8 mouse cellular contexts compared by ENCODE assay signal in genomic region chr3:108210771-108211139, GRCm38 (mm10). TPM values are rescaled to one million over a fixed set of nuclear protein-coding genes. Genes with fewer than 3 reads are reported as not detected.
DNase-seq lines count a peak whose midpoint lies in the region; ATAC-seq and TF ChIP-seq lines count a peak whose summit lies in the region.

TSS of gene Atxn7l2 (minus strand) at chr3:108210934.

- no peaks in the 10 kb centered on the region for H3K36me3 ChIP-seq in kidney, adult 2 months (ENCODE audit: control insufficient read depth, insufficient read depth, low read length)
- H3K36me3 ChIP-seq in MEL (ENCODE audit: control insufficient read depth in 1 of 2, insufficient read depth in 2 of 2, low read length in 2 of 2) = peaks cover 0 to 8% of the 10 kb centered on the region in 2 experiments; a peak in 2 of 4 replicates
- no peaks in the 10 kb centered on the region; the same call in 1 of the 2 replicates for H3K36me3 ChIP-seq in embryonic facial prominence, embryonic 11.5 days (replicated peaks; ENCODE audit: control insufficient read depth, insufficient read depth, low read depth, low read length)
- peaks cover 19% of the 10 kb centered on the region for H3K36me3 ChIP-seq in intestine, embryonic 14.5 days (ENCODE audit: control insufficient read depth, insufficient read depth, low read length)
- H3K36me3 ChIP-seq in liver, embryonic 12.5 days = peaks cover 22% of the 10 kb centered on the region

- peak within 1 kb of the TSS; percentile 93 for H3K9ac ChIP-seq in MEL (ENCODE audit: control insufficient read depth, low read depth, low read length, poor library complexity, severe bottlenecking)
- H3K9ac ChIP-seq in embryonic facial prominence, embryonic 11.5 days (replicated peaks; ENCODE audit: low read length) = peak within 1 kb of the TSS; percentile 86
- peak within 1 kb of the TSS; percentile 84 for H3K9ac ChIP-seq in intestine, embryonic 14.5 days (ENCODE audit: low read length)
- peak within 1 kb of the TSS; percentile 76 for H3K9ac ChIP-seq in liver, embryonic 12.5 days

- H3K9me3 ChIP-seq in MEL (replicated peaks; ENCODE audit: insufficient read depth, low read length) = no peaks in the 10 kb centered on the region
- no peaks in the 10 kb centered on the region for H3K9me3 ChIP-seq in embryonic facial prominence, embryonic 11.5 days (replicated peaks; ENCODE audit: control insufficient read depth, low read length)
- H3K9me3 ChIP-seq in intestine, embryonic 14.5 days (ENCODE audit: control insufficient read depth, low read length) = no peaks in the 10 kb centered on the region
- H3K9me3 ChIP-seq in liver, embryonic 12.5 days (replicated peaks) = no peaks in the 10 kb centered on the region

- peak within 1 kb of the TSS; percentile 54 for H3K27ac ChIP-seq in kidney, adult 2 months (ENCODE audit: insufficient read depth, low read depth, low read length)
- peak within 1 kb of the TSS; percentile 78 for H3K27ac ChIP-seq in MEL (ENCODE audit: control insufficient read depth, low read depth, low read length)
- peak within 1 kb of the TSS; percentile 85 for H3K27ac ChIP-seq in embryonic facial prominence, embryonic 11.5 days (replicated peaks; ENCODE audit: low read depth, low read length)
- H3K27ac ChIP-seq in intestine, embryonic 14.5 days (ENCODE audit: low read depth) = peak within 1 kb of the TSS; percentile 87
- H3K27ac ChIP-seq in liver, embryonic 12.5 days = peak within 1 kb of the TSS; percentile 71

- no peak for TF ChIP-seq CTCF in kidney, adult 2 months (conservative IDR thresholded peaks at IDR 0.05; ENCODE audit: insufficient read depth, insufficient read length, low read depth, low read length)
- peak in 2 of 3 experiments; percentile 34 to 45; a peak in 4 of 6 replicates for TF ChIP-seq CTCF in MEL (IDR thresholded peaks at IDR 0.05 in 2 of 3, conservative IDR thresholded peaks at IDR 0.05 in 1 of 3; ENCODE audit: control insufficient read depth in 1 of 3, insufficient read depth in 1 of 3, low read depth in 2 of 3, low read length in 3 of 3, poor library complexity in 1 of 3, severe bottlenecking in 1 of 3)

- peaks cover 8% of the 10 kb centered on the region for H3K79me2 ChIP-seq in MEL (ENCODE audit: control insufficient read depth, insufficient read depth, low read length, poor library complexity)

- DNase-seq in kidney, adult 2 months = no peak
- no peak for DNase-seq in kidney, adult 11 months
- peak; percentile 86 for DNase-seq in MEL (ENCODE audit: low read depth, low spot score)
- DNase-seq in embryonic facial prominence, embryonic 11.5 days (ENCODE audit: low spot score) = peak; percentile 76
- DNase-seq in intestine, embryonic 14.5 days (ENCODE audit: low spot score) = no peak
- DNase-seq in skeletal muscle tissue, adult 2 months (ENCODE audit: low read depth, low spot score) = peak; percentile 82
- no peak for DNase-seq in spleen, adult 18-20 months

- ATAC-seq in embryonic facial prominence, embryonic 11.5 days (replicated peaks; ENCODE audit: insufficient number of reproducible peaks, low FRiP score, low TSS enrichment, low read depth) = peak; percentile 85
- peak; percentile 82 for ATAC-seq in intestine, embryonic 14.5 days (replicated peaks; ENCODE audit: low FRiP score, low TSS enrichment, low read depth)
- ATAC-seq in liver, embryonic 12.5 days = peak; percentile 68

- TF ChIP-seq POLR2A in kidney, adult 2 months (IDR thresholded peaks at IDR 0.05; ENCODE audit: low read depth, low read length) = no peak
- no peak for TF ChIP-seq POLR2A in MEL (IDR thresholded peaks at IDR 0.05; ENCODE audit: control insufficient read depth in 1 of 2, insufficient read depth in 1 of 2, low read depth in 1 of 2, low read length in 2 of 2, poor library complexity in 1 of 2)

- peaks cover 6% of the 10 kb centered on the region; the same call in 1 of the 2 replicates for H3K4me1 ChIP-seq in kidney, adult 2 months (ENCODE audit: control insufficient read depth, insufficient read depth, low read length)
- H3K4me1 ChIP-seq in MEL (ENCODE audit: control insufficient read depth in 1 of 2, insufficient read depth in 2 of 2, low read length in 2 of 2) = peaks cover 2 to 9% of the 10 kb centered on the region in 2 experiments; a peak in 2 of 4 replicates
- H3K4me1 ChIP-seq in embryonic facial prominence, embryonic 11.5 days (ENCODE audit: control insufficient read depth, insufficient read depth, low read length) = peaks cover 4% of the 10 kb centered on the region
- peaks cover 15% of the 10 kb centered on the region for H3K4me1 ChIP-seq in intestine, embryonic 14.5 days (replicated peaks; ENCODE audit: control insufficient read depth, insufficient read depth, low read length)
- peaks cover 25% of the 10 kb centered on the region for H3K4me1 ChIP-seq in liver, embryonic 12.5 days

- H3K27me3 ChIP-seq in kidney, adult 2 months (replicated peaks; ENCODE audit: control insufficient read depth, insufficient read depth, low read length) = no peaks in the 10 kb centered on the region
- no peaks in the 10 kb centered on the region for H3K27me3 ChIP-seq in MEL (ENCODE audit: control insufficient read depth in 1 of 2, insufficient read depth in 2 of 2, low read length in 2 of 2)
- H3K27me3 ChIP-seq in embryonic facial prominence, embryonic 11.5 days (ENCODE audit: control insufficient read depth, insufficient read depth, low read length) = no peaks in the 10 kb centered on the region
- H3K27me3 ChIP-seq in intestine, embryonic 14.5 days (replicated peaks; ENCODE audit: control insufficient read depth, insufficient read depth, low read length) = no peaks in the 10 kb centered on the region
- H3K27me3 ChIP-seq in liver, embryonic 12.5 days (replicated peaks) = peaks cover 21% of the 10 kb centered on the region

- H3K4me2 ChIP-seq in embryonic facial prominence, embryonic 11.5 days (ENCODE audit: low read depth, low read length) = peak within 1 kb of the TSS; percentile 70
- H3K4me2 ChIP-seq in intestine, embryonic 14.5 days (ENCODE audit: low read length) = peak within 1 kb of the TSS; percentile 89
- peak within 1 kb of the TSS; percentile 97 for H3K4me2 ChIP-seq in liver, embryonic 12.5 days

- H3K4me3 ChIP-seq in kidney, adult 2 months (ENCODE audit: insufficient read depth, low read depth, low read length) = peak within 1 kb of the TSS; percentile 71
- peak within 1 kb of the TSS; percentile 78 to 93 for H3K4me3 ChIP-seq in MEL (ENCODE audit: control insufficient read depth in 1 of 2, insufficient read depth in 1 of 2, low read depth in 2 of 2, low read length in 2 of 2)
- H3K4me3 ChIP-seq in embryonic facial prominence, embryonic 11.5 days (ENCODE audit: low read depth, low read length) = peak within 1 kb of the TSS; percentile 66
- peak within 1 kb of the TSS; percentile 64 for H3K4me3 ChIP-seq in intestine, embryonic 14.5 days (ENCODE audit: low read depth, low read length)
- peak within 1 kb of the TSS; percentile 70 for H3K4me3 ChIP-seq in liver, embryonic 12.5 days

- no peak for TF ChIP-seq RAD21 in MEL (IDR thresholded peaks at IDR 0.05; ENCODE audit: low read depth, low read length)

- TF ChIP-seq EP300 in MEL (IDR thresholded peaks at IDR 0.05; ENCODE audit: low read depth in 1 of 2, low read length in 2 of 2) = no peak

- whole genome bisulfite sequencing in kidney, adult 2 months = 1% methylated on average over 14 of the region's 14 CpGs
- 0% methylated on average over 14 of the region's 14 CpGs for WGBS in embryonic facial prominence, embryonic 11.5 days
- WGBS in intestine, embryonic 14.5 days = under 1% methylated on average over 14 of the region's 14 CpGs
- WGBS in liver, embryonic 12.5 days (ENCODE audit: insufficient replicate concordance) = under 1% methylated on average over 14 of the region's 14 CpGs

TF ChIP-seq in MEL, 35 proteins besides CTCF, POLR2A, EP300 and RAD21:
- TF ChIP-seq MAZ (IDR thresholded peaks at IDR 0.05; ENCODE audit: low read depth, low read length) (no peak), ETS1 (IDR thresholded peaks at IDR 0.05; ENCODE audit: low read depth, low read length) (0 out of 2 replicates have a peak, but pooled peaks have one; percentile 2), HCFC1 (IDR thresholded peaks at IDR 0.05; ENCODE audit: low read depth, low read length) (peak; percentile 26; the same call in 1 of the 2 replicates)
TF ChIP-seq in MEL: peak in this region for 2.

RNA-seq across cellular contexts. Expression of gene Atxn7l2, which starts in this region (rescaled TPM):
- polyA plus RNA-seq in kidney, adult 2 months (2012; rRNA removed) = 23.1 and 29.3 TPM in 2 replicates
- 4.4 and 5.6 TPM in 2 replicates for total RNA-seq in MEL (2012; rRNA removed)
- 10 to 100 TPM in 1 of 2 experiments, not detected in 1; 14.6 TPM for polyA plus RNA-seq in MEL (2012; ENCODE audit: insufficient read depth in 1 of 2, insufficient read length in 2 of 2, low read depth in 1 of 2, low replicate concordance in 2 of 2, missing spikeins in 1 of 2)
- 17.6 and 19.0 TPM in 2 replicates for polyA plus RNA-seq in embryonic facial prominence, embryonic 11.5 days (2014; fragmentation: Nextera tagmentation; extraction: Ambion mirVana)
- polyA plus RNA-seq in intestine, embryonic 14.5 days (2014; fragmentation: Nextera tagmentation; extraction: Ambion mirVana) = 15.3 and 15.5 TPM in 2 replicates
- polyA plus RNA-seq in liver, embryonic 12.5 days (2016; fragmentation: Nextera tagmentation; extraction: Ambion mirVana) = 4.5 and 4.9 TPM in 2 replicates

Comparison
In these comparisons a context has a peak if more than half of its experiments do, and no peak if none do; other contexts are left out.
1. DNase-seq: peak in MEL (single experiment), embryonic facial prominence, embryonic 11.5 days (single experiment) and skeletal muscle tissue, adult 2 months (single experiment); none in kidney, adult 2 months (single experiment), kidney, adult 11 months (single experiment), intestine, embryonic 14.5 days (single experiment) and spleen, adult 18-20 months (0 of 2).
2. Peak in every context shown above with its lines, with median percentiles within 50 percentile points of each other: H3K27ac ChIP-seq, H3K4me3 ChIP-seq, H3K9ac ChIP-seq, ATAC-seq and H3K4me2 ChIP-seq.